Mouse (Mus musculus) ES-Bruce4 (cell line): ENCODE measurements around the gene Pde6d. TPM values are rescaled to one million over a fixed set of nuclear protein-coding genes. Genes with fewer than 3 reads are reported as not detected.
"Not testable (repeated sequence)": the region's sequence is repeated elsewhere in the genome, so short reads cannot be mapped to it uniquely, and the experiment has no call there.

ENCODE experiments used
- H3K27ac ChIP-seq: 2 replicates; pipeline ENCODE4 v1.5.1; 2012; ENCODE audit warnings: low read length, inconsistent platforms; ENCODE audit not compliant: insufficient read depth
- H3K27me3 ChIP-seq: 2 replicates; pipeline ENCODE4 v1.6.1; 2012; ENCODE audit warnings: mild to moderate bottlenecking, low read length, inconsistent platforms; ENCODE audit not compliant: control insufficient read depth, poor library complexity, insufficient read depth, severe bottlenecking
- H3K36me3 ChIP-seq: 2 replicates; pipeline ENCODE4 v1.6.1; 2012; ENCODE audit warnings: inconsistent platforms, mild to moderate bottlenecking, low read length, moderate library complexity; ENCODE audit not compliant: control insufficient read depth, poor library complexity, insufficient read depth, severe bottlenecking
- H3K4me1 ChIP-seq: one replicate; pipeline ENCODE4 v1.8.1; 2011; ENCODE audit warnings: low read length; ENCODE audit not compliant: control insufficient read depth, insufficient read depth
- H3K4me3 ChIP-seq: 2 replicates; pipeline ENCODE4 v1.5.1; 2011; ENCODE audit warnings: low read depth, mild to moderate bottlenecking, low read length
- H3K9ac ChIP-seq: 2 replicates; pipeline ENCODE4 v1.6.1; 2012; ENCODE audit warnings: low read depth, mild to moderate bottlenecking, inconsistent platforms; ENCODE audit not compliant: poor library complexity, severe bottlenecking
- H3K9me3 ChIP-seq: replicated peaks from 2 replicates; pipeline ENCODE4 v1.6.1; 2012; ENCODE audit warnings: mild to moderate bottlenecking, low read length, inconsistent platforms; ENCODE audit not compliant: control insufficient read depth, poor library complexity, insufficient read depth, severe bottlenecking
- CTCF ChIP-seq: IDR thresholded peaks from one replicate; pipeline ENCODE4 v1.8.1; 2011; ENCODE audit warnings: low read depth, low read length
- EP300 ChIP-seq: IDR thresholded peaks from 2 replicates; pipeline ENCODE4 v1.6.1; 2011; ENCODE audit warnings: low read depth, low read length; ENCODE audit not compliant: insufficient read depth
- POLR2A ChIP-seq: IDR thresholded peaks from one replicate; pipeline ENCODE4 v1.8.1; 2011; ENCODE audit warnings: low read length; ENCODE audit not compliant: insufficient read depth
- polyA plus RNA-seq: library from polyadenylated mRNA; stranded (reverse); fragments of >200 nt; gene quantifications from 2 replicates; pipeline ENCODE4 v1.2.4, GENCODE M21; 2011; ENCODE audit warnings: low read depth; ENCODE audit not compliant: missing spikeins, insufficient read depth, insufficient read length

Gene Pde6d
- polyA plus RNA-seq, 1 experiment = 23.5 TPM

DNA sequence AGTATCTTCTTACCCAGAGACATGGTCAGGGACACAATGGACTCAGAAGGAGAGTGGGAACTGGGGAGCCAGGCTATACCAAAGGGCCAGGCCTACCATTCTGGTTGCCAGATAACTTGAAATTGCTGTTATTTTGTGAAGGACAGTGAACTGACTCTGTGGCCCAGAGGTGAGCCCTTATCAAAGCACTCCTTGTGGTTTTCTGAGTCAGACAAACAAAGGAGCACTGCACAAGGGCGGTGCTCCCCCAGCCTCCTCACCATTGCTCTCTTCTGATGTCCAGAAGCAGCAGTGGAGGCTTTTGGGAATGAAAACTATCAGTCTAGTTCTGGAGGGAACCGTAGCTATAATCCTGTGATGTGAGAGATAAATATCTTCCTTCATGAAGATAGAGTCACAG is 39.8 kb downstream of the Pde6d start:
- H3K9me3 ChIP-seq = no peaks in the 10 kb centered on the region
- H3K4me3 ChIP-seq = no peak overlapping the region
- H3K9ac ChIP-seq = no peak overlapping the region
- H3K4me1 ChIP-seq = no peaks in the 10 kb centered on the region
- H3K27ac ChIP-seq = no peak overlapping the region
- peaks cover 9% of the 10 kb centered on the region; the same call in 1 of the 2 replicates for H3K36me3 ChIP-seq
- no peak for TF ChIP-seq POLR2A
- TF ChIP-seq EP300 = no peak
- no peak for TF ChIP-seq CTCF
- H3K27me3 ChIP-seq = no peaks in the 10 kb centered on the region

GRCm38 (mm10) chr1:86539583-86539982 is 42.8 kb downstream of the Pde6d start:
- not testable (repeated sequence) for H3K9ac ChIP-seq, H3K4me3 ChIP-seq, H3K27ac ChIP-seq, H3K36me3 ChIP-seq, H3K4me1 ChIP-seq, H3K27me3 ChIP-seq, H3K9me3 ChIP-seq

DNA sequence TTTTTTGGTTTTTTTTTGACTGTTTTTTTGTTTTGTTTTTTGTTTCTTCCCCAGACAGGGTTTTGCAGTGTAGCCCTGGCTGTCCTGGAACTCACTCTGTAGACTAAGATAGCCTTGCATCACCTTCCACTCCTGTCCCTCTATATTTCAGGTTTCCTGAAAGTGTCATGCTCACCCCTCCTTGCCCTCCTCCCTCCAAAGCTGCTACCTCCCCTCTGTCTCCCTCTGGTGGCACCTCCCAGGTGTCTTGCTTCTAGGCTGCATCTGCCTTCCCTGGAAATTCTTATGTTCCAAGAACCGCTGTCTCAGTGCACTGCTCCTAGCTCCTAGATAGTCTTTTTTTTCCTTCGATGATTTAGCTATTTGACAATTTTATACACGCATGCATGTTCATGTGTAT is 44.0 kb downstream of the Pde6d start:
- H3K27me3 ChIP-seq = no peaks in the 10 kb centered on the region
- no peaks in the 10 kb centered on the region for H3K4me1 ChIP-seq
- no peaks in the 10 kb centered on the region for H3K9me3 ChIP-seq
- no peak overlapping the region for H3K9ac ChIP-seq
- H3K27ac ChIP-seq = no peak overlapping the region
- TF ChIP-seq EP300 (no peak), CTCF (peak; percentile 73)
- H3K36me3 ChIP-seq = 0 out of 2 replicates have a peak, but pooled peaks cover 4% of the 10 kb centered on the region
- no peak overlapping the region for H3K4me3 ChIP-seq

- H3K36me3 ChIP-seq = peaks cover 20% of the 10 kb centered on the region
- no peaks in the 10 kb centered on the region for H3K4me1 ChIP-seq
- no peak for TF ChIP-seq POLR2A
- TF ChIP-seq EP300 = no peak
- TF ChIP-seq CTCF = no peak
- H3K27ac ChIP-seq = no peak overlapping the region
- no peak overlapping the region for H3K9ac ChIP-seq
- no peaks in the 10 kb centered on the region for H3K27me3 ChIP-seq
- no peaks in the 10 kb centered on the region for H3K9me3 ChIP-seq
- H3K4me3 ChIP-seq = no peak overlapping the region
Measured at GRCm38 (mm10) chr1:86533411-86534130, 48.9 kb downstream of the Pde6d start.

DNA sequence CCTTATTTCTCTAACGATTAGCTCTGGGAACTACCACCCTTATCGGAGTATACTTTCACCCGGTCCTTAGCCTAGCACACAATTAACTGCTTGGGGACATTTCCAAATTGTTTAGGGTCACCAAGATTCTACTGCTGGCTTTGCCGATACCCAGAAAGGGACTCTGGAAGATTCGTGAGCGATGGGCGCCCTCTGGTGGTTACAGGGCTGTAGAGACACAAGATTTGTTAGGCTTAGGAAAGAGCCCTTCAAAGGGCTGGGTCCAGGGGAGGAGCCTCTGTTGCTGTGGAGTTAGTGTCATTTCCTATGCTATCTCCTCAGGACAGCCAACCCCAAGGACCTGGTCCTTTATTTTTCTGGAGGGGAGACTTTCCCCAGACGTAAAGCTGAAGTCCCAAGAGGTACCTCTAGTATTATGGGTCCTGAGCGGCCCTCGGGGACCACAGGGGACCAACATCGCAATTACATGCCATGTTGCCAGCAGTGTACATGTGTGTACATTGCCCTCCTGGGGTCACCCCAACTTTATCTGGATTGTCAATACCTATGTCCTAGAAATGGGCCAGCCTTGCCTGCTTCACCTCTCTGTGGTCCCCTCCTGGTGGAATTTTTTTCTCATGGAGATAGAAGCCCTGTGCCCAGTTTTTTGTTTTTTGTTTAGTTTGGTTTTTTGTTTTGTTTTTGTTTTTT is 49.9 kb downstream of the Pde6d start:
- Histone ChIP-seq H3K36me3 (peaks cover 29% of the 10 kb centered on the region), H3K4me1 (no peaks in the 10 kb centered on the region), H3K9me3 (no peaks in the 10 kb centered on the region), H3K4me3 (peak overlapping the region; percentile 55), H3K27me3 (no peaks in the 10 kb centered on the region), H3K9ac (peak overlapping the region; percentile 60), H3K27ac (peak overlapping the region; percentile 91)
- peak; percentile 82 for TF ChIP-seq CTCF
- TF ChIP-seq POLR2A = no peak

GRCm38 (mm10) chr1:86531547-86532321 is 50.7 kb downstream of the Pde6d start:
- peak overlapping the region; percentile 91 for H3K27ac ChIP-seq
- H3K4me3 ChIP-seq = peak overlapping the region; percentile 55
- H3K9me3 ChIP-seq = no peaks in the 10 kb centered on the region
- no peaks in the 10 kb centered on the region for H3K27me3 ChIP-seq
- TF ChIP-seq EP300 (no peak), CTCF (no peak), POLR2A (peak; percentile 55)
- H3K9ac ChIP-seq = peak overlapping the region; percentile 60
- peaks cover 36% of the 10 kb centered on the region for H3K36me3 ChIP-seq
- no peaks in the 10 kb centered on the region for H3K4me1 ChIP-seq
